Mouse (Mus musculus): ENCODE measurements around the gene Olfr834.

The Olfr834 gene

GRCm38 (mm10) chr9:18987690-18988089 is at the start of gene Olfr834:
Gene Olfr834 (plus strand): TSS chr9:18987990.
- no peak for TF ChIP-seq GATA4 (IDR thresholded peaks at IDR 0.05; ENCODE audit: insufficient replicate concordance, low read length)

- TF ChIP-seq GATA4 (IDR thresholded peaks at IDR 0.05; ENCODE audit: insufficient replicate concordance, low read length), result no peak
Observed at GRCm38 (mm10) chr9:18962021-18962420, 25.8 kb upstream of the Olfr834 start.

DNA sequence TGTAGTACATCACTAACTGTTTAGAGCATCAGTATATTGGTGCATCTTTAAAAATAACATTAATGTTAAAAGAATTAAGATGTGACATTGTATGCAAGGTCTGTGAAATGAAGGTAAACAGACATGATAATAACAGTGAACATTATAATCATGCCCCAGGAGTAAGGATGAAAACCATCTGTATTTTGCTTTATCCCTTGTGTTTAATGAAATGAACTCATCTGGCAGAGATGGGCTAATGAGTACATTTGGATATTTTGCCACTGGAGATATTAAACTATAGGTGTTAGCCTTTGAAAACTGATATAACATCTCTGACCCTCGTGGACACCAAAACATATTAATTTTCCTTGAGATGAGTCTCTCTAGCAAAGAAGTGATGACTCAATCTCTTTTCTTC is 44.6 kb downstream of the Olfr834 start, which contains the start of gene Olfr835:
Olfr835 (plus strand) TSS at position 301 of the 400 bp plus-strand sequence.
- no peak for TF ChIP-seq GATA4 (IDR thresholded peaks at IDR 0.05; ENCODE audit: insufficient replicate concordance, low read length)

All from liver, adult (tissue).